ENCODE assay signal across 9 mouse cellular contexts in genomic region chr11:80614418-80614817, GRCm38 (mm10).
A peak's percentile ranks its signal among the peaks of the same experiment; 100 is the strongest.
DNase-seq lines count a peak whose midpoint lies in the region; ATAC-seq lines count a peak whose summit lies in the region.
"Had no signal": no experiment of that assay in that cellular context is flagged by ENCODE, and none has a peak within 500 bp of the region (broad histone marks: within the 10 kb centered on the region; RNA-seq: fewer than 3 reads in every experiment).

No protein-coding gene starts in this region.

- H3K4me1 ChIP-seq in kidney, embryonic 14.5 days (ENCODE audit: control insufficient read depth, insufficient read depth, low read length) = no peaks in the 10 kb centered on the region
- peaks cover 14% of the 10 kb centered on the region for H3K4me1 ChIP-seq in midbrain, embryonic 10.5 days

- DNase-seq in kidney, adult 18-20 months = peak; percentile 10
- peak; percentile 24 for DNase-seq in MEL-GATA-1-ER (ENCODE audit: extremely low read depth, low read depth)
- peak; percentile 50 to 83 for DNase-seq in cerebellum, postnatal 25 days
- DNase-seq in midbrain, embryonic 10.5 days (ENCODE audit: low spot score) = peak; percentile 40
- peak; percentile 66 for DNase-seq in thymus, postnatal 14 days
- no peak for DNase-seq in testis, postnatal 10 days (ENCODE audit: low spot score)

- no peak overlapping the region for H3K4me3 ChIP-seq in kidney, embryonic 14.5 days (ENCODE audit: low read length)
- H3K4me3 ChIP-seq in midbrain, embryonic 10.5 days = no peak overlapping the region
- H3K4me3 ChIP-seq: embryonic facial prominence, embryonic 12.5 days had no signal

- H3K36me3 ChIP-seq in kidney, embryonic 14.5 days (ENCODE audit: control insufficient read depth, insufficient read depth, low read length) = no peaks in the 10 kb centered on the region
- H3K36me3 ChIP-seq in midbrain, embryonic 10.5 days = no peaks in the 10 kb centered on the region
- H3K36me3 ChIP-seq: embryonic facial prominence, embryonic 12.5 days had no signal

- H3K9me3 ChIP-seq in kidney, embryonic 14.5 days (ENCODE audit: control insufficient read depth, low read length) = no peaks in the 10 kb centered on the region
- H3K9me3 ChIP-seq in midbrain, embryonic 10.5 days (replicated peaks) = no peaks in the 10 kb centered on the region
- H3K9me3 ChIP-seq: embryonic facial prominence, embryonic 12.5 days had no signal

- no peak for ATAC-seq in kidney, embryonic 14.5 days (ENCODE audit: low FRiP score, low TSS enrichment)
- peak; percentile 50 for ATAC-seq in inflammation-experienced regulatory T-cells, adult 6 months

- H3K4me2 ChIP-seq in kidney, embryonic 14.5 days (replicated peaks; ENCODE audit: low read depth, low read length) = no peak overlapping the region
- H3K4me2 ChIP-seq: embryonic facial prominence, embryonic 12.5 days had no signal

- H3K9ac ChIP-seq in kidney, embryonic 14.5 days (ENCODE audit: low read depth, low read length) = no peak overlapping the region
- H3K9ac ChIP-seq: embryonic facial prominence, embryonic 12.5 days had no signal

- 46% methylated on average over 5 of the region's 5 CpGs for WGBS in kidney, embryonic 14.5 days
- 46% methylated on average over 5 of the region's 5 CpGs for WGBS in midbrain, embryonic 10.5 days

- no peaks in the 10 kb centered on the region for H3K27me3 ChIP-seq in kidney, embryonic 14.5 days (ENCODE audit: control insufficient read depth, insufficient read depth, low read length)
- H3K27me3 ChIP-seq in midbrain, embryonic 10.5 days (ENCODE audit: low read depth, poor library complexity, severe bottlenecking) = peaks cover 15% of the 10 kb centered on the region
- H3K27me3 ChIP-seq: embryonic facial prominence, embryonic 12.5 days had no signal

- H3K27ac ChIP-seq in kidney, embryonic 14.5 days (ENCODE audit: low read depth, low read length) = no peak overlapping the region
- H3K27ac ChIP-seq in midbrain, embryonic 10.5 days (replicated peaks) = no peak overlapping the region
- H3K27ac ChIP-seq: embryonic facial prominence, embryonic 12.5 days had no signal
